Mouse (Mus musculus): ENCODE data around the gene Mill2. TPM values are rescaled to one million over a fixed set of nuclear protein-coding genes. Genes with fewer than 3 reads are reported as not detected.
"Not testable (repeated sequence)": the region's sequence is repeated elsewhere in the genome, so short reads cannot be mapped to it uniquely, and the experiment has no call there.

The Mill2 gene
- polyA plus RNA-seq (2014; fragmentation: Nextera tagmentation; extraction: Ambion mirVana): 1.0 and 1.1 TPM in 2 replicates

DNA sequence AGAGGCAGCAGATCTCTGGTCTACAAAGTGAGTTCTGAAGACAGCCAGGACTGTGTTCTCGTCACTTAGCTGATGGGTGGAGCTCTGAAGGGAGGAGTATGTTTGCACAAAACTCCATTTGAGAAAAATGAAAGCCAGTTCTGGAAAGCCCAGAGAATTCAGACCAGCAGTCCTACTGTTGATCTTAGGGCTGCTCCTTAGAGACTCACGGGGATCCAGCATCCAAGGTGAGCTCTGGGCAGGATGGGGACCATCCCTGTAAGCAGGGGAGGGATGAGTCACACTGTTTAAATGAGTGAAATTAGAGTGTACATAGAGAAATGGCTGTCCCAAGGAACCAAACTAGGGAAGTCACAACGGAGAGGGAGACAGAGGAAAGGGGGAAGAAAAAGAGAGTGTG lies at the start of gene Mill2:
Gene Mill2, plus strand, starts transcription at position 102 of the 400 bp plus-strand sequence.
- Histone ChIP-seq H3K9me3 (ENCODE audit: control insufficient read depth, low read depth, low read length) (no peaks in the 10 kb centered on the region), H3K9ac (replicated peaks; ENCODE audit: low read depth, low read length) (peak within 1 kb of the TSS; percentile 10; the same call in 1 of the 2 replicates), H3K4me2 (replicated peaks; ENCODE audit: low read depth, low read length) (peak within 1 kb of the TSS; percentile 58), H3K36me3 (ENCODE audit: control insufficient read depth, insufficient read depth, low read length) (no peaks in the 10 kb centered on the region), H3K4me1 (ENCODE audit: control insufficient read depth, insufficient read depth, low read length) (no peaks in the 10 kb centered on the region), H3K27ac (ENCODE audit: low read length) (peak within 1 kb of the TSS; percentile 95), H3K27me3 (ENCODE audit: control insufficient read depth, insufficient read depth, low read length) (no peaks in the 10 kb centered on the region), H3K4me3 (ENCODE audit: low read depth, low read length) (peak within 1 kb of the TSS; percentile 32)
- WGBS: 11% methylated on average over 3 of the region's 3 CpGs
- ATAC-seq (ENCODE audit: insufficient number of reproducible peaks, insufficient read depth, low FRiP score, low read depth): no peak

DNA sequence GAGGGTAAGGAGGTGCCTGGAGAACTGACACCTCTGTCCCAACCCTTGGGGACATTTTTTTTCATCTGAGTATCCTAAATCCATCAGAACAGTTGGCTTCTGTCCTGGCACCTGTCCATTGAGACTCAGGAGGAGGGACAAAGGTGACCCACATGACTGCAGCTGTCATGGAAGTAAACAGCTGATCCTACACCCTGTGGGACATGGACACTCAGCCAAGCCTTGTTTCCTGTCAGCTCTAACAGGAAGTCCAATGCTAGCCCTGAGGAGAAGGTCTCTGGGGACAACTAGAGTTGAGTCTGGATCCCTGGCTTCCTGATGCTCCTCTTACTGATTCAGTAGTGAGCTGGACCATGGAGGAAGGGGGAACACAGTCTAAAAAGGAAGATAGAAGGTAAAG lies 49.1 kb upstream of the Mill2 start:
- H3K27ac ChIP-seq (ENCODE audit: low read length); H3K9me3 ChIP-seq (ENCODE audit: control insufficient read depth, low read depth, low read length); H3K4me2 ChIP-seq (replicated peaks; ENCODE audit: low read depth, low read length); H3K9ac ChIP-seq (replicated peaks; ENCODE audit: low read depth, low read length); H3K4me1 ChIP-seq (ENCODE audit: control insufficient read depth, insufficient read depth, low read length); H3K4me3 ChIP-seq (ENCODE audit: low read depth, low read length); H3K27me3 ChIP-seq (ENCODE audit: control insufficient read depth, insufficient read depth, low read length); ATAC-seq (ENCODE audit: insufficient number of reproducible peaks, insufficient read depth, low FRiP score, low read depth); H3K36me3 ChIP-seq (ENCODE audit: control insufficient read depth, insufficient read depth, low read length): not testable (repeated sequence)

- H3K9ac ChIP-seq (replicated peaks; ENCODE audit: low read depth, low read length): no peak within 1 kb of the TSS
- H3K36me3 ChIP-seq (ENCODE audit: control insufficient read depth, insufficient read depth, low read length): no peaks in the 10 kb centered on the region
- no peaks in the 10 kb centered on the region for H3K27me3 ChIP-seq (ENCODE audit: control insufficient read depth, insufficient read depth, low read length)
- no peak within 1 kb of the TSS for H3K4me3 ChIP-seq (ENCODE audit: low read depth, low read length)
- ATAC-seq (ENCODE audit: insufficient number of reproducible peaks, insufficient read depth, low FRiP score, low read depth): no peak
- whole genome bisulfite sequencing: 75% methylated on average over 1 of the region's 1 CpGs
- no peak within 1 kb of the TSS for H3K4me2 ChIP-seq (replicated peaks; ENCODE audit: low read depth, low read length)
- no peaks in the 10 kb centered on the region for H3K4me1 ChIP-seq (ENCODE audit: control insufficient read depth, insufficient read depth, low read length)
- no peak within 1 kb of the TSS for H3K27ac ChIP-seq (ENCODE audit: low read length)
- H3K9me3 ChIP-seq (ENCODE audit: control insufficient read depth, low read depth, low read length): no peaks in the 10 kb centered on the region
Measured at GRCm38 (mm10) chr7:18798420-18798819, 41.3 kb upstream of the Mill2 start, which contains the start of gene Psg19. Gene Psg19 (minus strand): TSS chr7:18798520.

DNA sequence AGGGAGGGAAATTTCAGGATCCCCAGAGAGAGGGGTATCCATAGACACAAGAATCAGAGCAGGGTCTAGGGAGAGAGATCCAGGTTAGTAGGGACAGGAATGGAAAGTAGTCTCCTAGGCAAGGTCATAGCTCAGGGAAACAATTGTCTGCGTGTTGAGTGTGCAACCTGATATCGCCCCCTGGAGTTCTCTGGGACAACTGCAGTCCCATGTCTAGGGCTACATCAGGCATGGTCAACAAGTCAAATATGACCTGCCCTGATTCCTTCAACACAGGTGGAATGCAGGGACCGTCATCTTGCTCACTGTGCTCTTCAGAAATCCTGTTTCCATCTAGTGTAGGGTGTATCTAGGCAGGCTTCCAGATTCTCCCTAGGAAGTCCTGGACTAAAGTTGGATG lies 40.6 kb upstream of the Mill2 start:
- no peaks in the 10 kb centered on the region for H3K27me3 ChIP-seq (ENCODE audit: control insufficient read depth, insufficient read depth, low read length)
- H3K36me3 ChIP-seq (ENCODE audit: control insufficient read depth, insufficient read depth, low read length): no peaks in the 10 kb centered on the region
- no peak overlapping the region for H3K4me3 ChIP-seq (ENCODE audit: low read depth, low read length)
- WGBS: 41% methylated on average over 3 of the region's 3 CpGs
- H3K4me1 ChIP-seq (ENCODE audit: control insufficient read depth, insufficient read depth, low read length): no peaks in the 10 kb centered on the region
- no peak overlapping the region for H3K9ac ChIP-seq (replicated peaks; ENCODE audit: low read depth, low read length)
- ATAC-seq (ENCODE audit: insufficient number of reproducible peaks, insufficient read depth, low FRiP score, low read depth): no peak
- H3K4me2 ChIP-seq (replicated peaks; ENCODE audit: low read depth, low read length): no peak overlapping the region
- no peaks in the 10 kb centered on the region for H3K9me3 ChIP-seq (ENCODE audit: control insufficient read depth, low read depth, low read length)
- H3K27ac ChIP-seq (ENCODE audit: low read length): no peak overlapping the region

DNA sequence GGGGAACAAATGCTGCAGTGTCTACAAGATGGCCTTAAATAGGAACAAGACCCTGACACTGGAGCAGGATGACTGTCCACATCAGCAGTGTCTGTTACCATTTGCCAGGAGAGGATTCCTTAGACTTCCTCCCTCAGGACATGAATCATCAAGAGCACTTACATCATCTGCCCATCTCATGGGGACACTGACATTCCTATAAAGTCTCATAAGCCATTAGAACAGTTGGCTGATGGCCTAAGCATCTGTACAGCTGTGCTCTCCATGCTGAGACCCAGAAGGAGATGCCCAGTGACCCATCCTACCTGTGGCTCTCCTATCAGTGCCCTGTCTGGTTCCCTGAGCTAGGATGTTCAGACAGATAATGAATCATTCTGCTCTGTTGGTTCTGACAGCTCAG lies 36.2 kb upstream of the Mill2 start:
- H3K4me3 ChIP-seq (ENCODE audit: low read depth, low read length): no peak overlapping the region

DNA sequence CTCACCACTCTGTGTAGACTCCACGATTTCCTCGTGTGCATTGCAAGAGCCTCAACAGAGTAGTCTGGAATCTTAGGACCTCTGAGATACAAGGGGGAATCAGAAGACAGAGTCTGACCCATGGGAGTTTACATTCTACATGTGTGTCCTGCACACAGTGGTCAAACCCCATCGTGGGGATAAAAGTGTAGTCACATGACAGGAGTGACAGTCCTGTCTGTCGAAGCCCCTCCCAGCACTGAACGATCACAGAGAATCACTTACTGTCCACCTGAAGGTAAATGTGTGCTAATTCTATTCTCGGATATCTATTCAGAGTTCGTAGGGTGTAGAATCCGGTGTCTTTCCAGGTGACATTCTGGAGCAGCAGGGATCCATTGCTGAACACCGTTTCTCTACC lies 21.5 kb upstream of the Mill2 start:
- Histone ChIP-seq H3K27ac (ENCODE audit: low read length) (no peak overlapping the region), H3K4me1 (ENCODE audit: control insufficient read depth, insufficient read depth, low read length) (no peaks in the 10 kb centered on the region), H3K36me3 (ENCODE audit: control insufficient read depth, insufficient read depth, low read length) (no peaks in the 10 kb centered on the region), H3K9ac (replicated peaks; ENCODE audit: low read depth, low read length) (no peak overlapping the region), H3K9me3 (ENCODE audit: control insufficient read depth, low read depth, low read length) (no peaks in the 10 kb centered on the region), H3K4me2 (replicated peaks; ENCODE audit: low read depth, low read length) (no peak overlapping the region), H3K27me3 (ENCODE audit: control insufficient read depth, insufficient read depth, low read length) (no peaks in the 10 kb centered on the region), H3K4me3 (ENCODE audit: low read depth, low read length) (no peak overlapping the region)
- ATAC-seq (ENCODE audit: insufficient number of reproducible peaks, insufficient read depth, low FRiP score, low read depth): no peak
- WGBS: 82% methylated on average over 9 of the region's 9 CpGs

More for the DNA sequence above, 36.2 kb upstream of the Mill2 start:
- Histone ChIP-seq H3K27ac (ENCODE audit: low read length) (no peak overlapping the region), H3K4me1 (ENCODE audit: control insufficient read depth, insufficient read depth, low read length) (no peaks in the 10 kb centered on the region), H3K9me3 (ENCODE audit: control insufficient read depth, low read depth, low read length) (no peaks in the 10 kb centered on the region), H3K36me3 (ENCODE audit: control insufficient read depth, insufficient read depth, low read length) (no peaks in the 10 kb centered on the region), H3K27me3 (ENCODE audit: control insufficient read depth, insufficient read depth, low read length) (no peaks in the 10 kb centered on the region), H3K4me2 (replicated peaks; ENCODE audit: low read depth, low read length) (no peak overlapping the region), H3K9ac (replicated peaks; ENCODE audit: low read depth, low read length) (no peak overlapping the region)
- no peak for ATAC-seq (ENCODE audit: insufficient number of reproducible peaks, insufficient read depth, low FRiP score, low read depth)

GRCm38 (mm10) chr7:18821507-18821906 lies 18.3 kb upstream of the Mill2 start, which contains the start of gene Psg17:
Gene Psg17 (minus strand): TSS chr7:18821607.
- ATAC-seq (ENCODE audit: insufficient number of reproducible peaks, insufficient read depth, low FRiP score, low read depth): no peak
- Histone ChIP-seq H3K4me3 (ENCODE audit: low read depth, low read length) (no peak within 1 kb of the TSS), H3K4me1 (ENCODE audit: control insufficient read depth, insufficient read depth, low read length) (no peaks in the 10 kb centered on the region), H3K27ac (ENCODE audit: low read length) (no peak within 1 kb of the TSS), H3K27me3 (ENCODE audit: control insufficient read depth, insufficient read depth, low read length) (no peaks in the 10 kb centered on the region), H3K9me3 (ENCODE audit: control insufficient read depth, low read depth, low read length) (no peaks in the 10 kb centered on the region), H3K9ac (replicated peaks; ENCODE audit: low read depth, low read length) (no peak within 1 kb of the TSS), H3K36me3 (ENCODE audit: control insufficient read depth, insufficient read depth, low read length) (no peaks in the 10 kb centered on the region), H3K4me2 (replicated peaks; ENCODE audit: low read depth, low read length) (no peak within 1 kb of the TSS)
- 68% methylated on average over 3 of the region's 3 CpGs for WGBS

GRCm38 (mm10) chr7:18827792-18828546 lies 11.8 kb upstream of the Mill2 start:
- no peaks in the 10 kb centered on the region for H3K36me3 ChIP-seq (ENCODE audit: control insufficient read depth, insufficient read depth, low read length)
- H3K27me3 ChIP-seq (ENCODE audit: control insufficient read depth, insufficient read depth, low read length): no peaks in the 10 kb centered on the region
- H3K27ac ChIP-seq (ENCODE audit: low read length): no peak overlapping the region
- no peaks in the 10 kb centered on the region for H3K9me3 ChIP-seq (ENCODE audit: control insufficient read depth, low read depth, low read length)
- H3K9ac ChIP-seq (replicated peaks; ENCODE audit: low read depth, low read length): no peak overlapping the region
- H3K4me3 ChIP-seq (ENCODE audit: low read depth, low read length): no peak overlapping the region
- no peak overlapping the region for H3K4me2 ChIP-seq (replicated peaks; ENCODE audit: low read depth, low read length)
- H3K4me1 ChIP-seq (ENCODE audit: control insufficient read depth, insufficient read depth, low read length): no peaks in the 10 kb centered on the region
- ATAC-seq (ENCODE audit: insufficient number of reproducible peaks, insufficient read depth, low FRiP score, low read depth): peak; percentile 78; the same call in 1 of the 2 replicates
- 63% methylated on average over 26 of the region's 26 CpGs for WGBS

- WGBS: 62% methylated on average over 9 of the region's 9 CpGs
- H3K36me3 ChIP-seq (ENCODE audit: control insufficient read depth, insufficient read depth, low read length): no peaks in the 10 kb centered on the region
- no peaks in the 10 kb centered on the region for H3K4me1 ChIP-seq (ENCODE audit: control insufficient read depth, insufficient read depth, low read length)
- H3K4me3 ChIP-seq (ENCODE audit: low read depth, low read length): no peak overlapping the region
- H3K9ac ChIP-seq (replicated peaks; ENCODE audit: low read depth, low read length): no peak overlapping the region
- H3K9me3 ChIP-seq (ENCODE audit: control insufficient read depth, low read depth, low read length): no peaks in the 10 kb centered on the region
- no peak overlapping the region for H3K4me2 ChIP-seq (replicated peaks; ENCODE audit: low read depth, low read length)
- no peak overlapping the region for H3K27ac ChIP-seq (ENCODE audit: low read length)
- ATAC-seq (ENCODE audit: insufficient number of reproducible peaks, insufficient read depth, low FRiP score, low read depth): no peak
- H3K27me3 ChIP-seq (ENCODE audit: control insufficient read depth, insufficient read depth, low read length): no peaks in the 10 kb centered on the region
Measured at GRCm38 (mm10) chr7:18828592-18828991, 11.2 kb upstream of the Mill2 start.
